Mouse (Mus musculus) CD8-positive naive resting alpha-beta T cell, adult 2 months (primary cell): ENCODE results near the gene Hist2h3b.
"Not testable (repeated sequence)": the region's sequence is repeated elsewhere in the genome, so short reads cannot be mapped to it uniquely, and the experiment has no call there.

ENCODE experiments used
- DNase-seq, 2 experiments: peaks; one replicate each; pipeline ENCODE4 v3.0.0; 2022; ENCODE audit warnings: low read depth in 2 of 2, low spot score in 2 of 2

The Hist2h3b gene

DNA sequence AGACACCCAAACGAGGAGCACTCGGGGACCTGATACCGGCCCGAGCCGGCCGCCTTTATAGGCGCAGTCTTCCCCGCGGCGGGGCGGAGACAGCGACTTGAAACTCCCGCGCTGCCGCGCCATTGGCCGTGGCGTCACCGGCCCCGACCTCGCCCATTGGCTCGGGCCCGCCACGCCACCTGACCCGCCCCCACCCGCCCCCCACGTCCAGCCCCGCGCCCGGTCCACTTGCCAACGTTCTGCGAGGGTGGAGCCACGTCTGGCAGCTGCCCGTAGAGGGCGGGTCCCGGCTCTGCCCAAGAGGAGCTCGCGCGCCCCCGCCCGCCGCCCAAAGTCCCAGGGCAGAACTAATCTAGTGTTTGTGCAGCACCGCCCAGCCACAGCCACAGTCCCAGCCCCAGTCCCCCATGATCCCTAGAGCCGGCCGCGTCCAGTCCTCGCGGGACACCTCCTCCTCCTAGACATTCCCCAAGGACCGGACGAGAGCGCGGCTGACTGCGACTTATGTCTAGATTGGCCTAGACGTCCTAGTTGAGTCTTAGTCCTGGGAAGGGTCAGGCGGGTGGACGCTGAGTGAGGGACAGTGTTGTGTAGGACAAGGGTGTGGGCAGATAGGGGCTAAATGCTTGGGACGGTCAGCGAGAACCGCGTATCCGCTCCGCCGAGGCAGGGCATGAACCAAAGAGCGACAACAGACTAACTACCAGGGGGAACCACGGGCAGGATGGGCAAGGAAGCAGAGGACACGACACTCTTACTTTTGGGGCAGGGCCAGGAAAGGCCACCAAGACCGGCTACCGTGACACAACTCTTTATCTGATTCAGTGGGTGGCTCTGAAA is 29.3 kb upstream of the Hist2h3b start, which contains the start of gene Hist2h3c2:
TSS of gene Hist2h3c2 (minus strand) at position 174 of the 840 bp plus-strand sequence.
- DNase-seq = peak in 1 of 2 experiments; percentile 37

GRCm38 (mm10) chr3:96239949-96240798 is 28.3 kb upstream of the Hist2h3b start, which contains the start of gene Hist2h2aa2:
Hist2h2aa2 (minus strand) TSS chr3:96240276.
- peak; percentile 81 to 82 for DNase-seq

- no peak for DNase-seq
These were observed 27.7 kb upstream of the Hist2h3b start for GRCm38 (mm10) chr3:96240799-96241197.

GRCm38 (mm10) chr3:96243921-96244572 is 24.4 kb upstream of the Hist2h3b start:
- DNase-seq = no peak

GRCm38 (mm10) chr3:96245003-96245886 is 23.2 kb upstream of the Hist2h3b start, which contains the start of gene Hist2h2aa1:
Hist2h2aa1 (plus strand) TSS chr3:96245497.
- peak; percentile 73 to 79 for DNase-seq

GRCm38 (mm10) chr3:96246018-96246417 is 22.4 kb upstream of the Hist2h3b start:
- DNase-seq = not testable (repeated sequence)

DNA sequence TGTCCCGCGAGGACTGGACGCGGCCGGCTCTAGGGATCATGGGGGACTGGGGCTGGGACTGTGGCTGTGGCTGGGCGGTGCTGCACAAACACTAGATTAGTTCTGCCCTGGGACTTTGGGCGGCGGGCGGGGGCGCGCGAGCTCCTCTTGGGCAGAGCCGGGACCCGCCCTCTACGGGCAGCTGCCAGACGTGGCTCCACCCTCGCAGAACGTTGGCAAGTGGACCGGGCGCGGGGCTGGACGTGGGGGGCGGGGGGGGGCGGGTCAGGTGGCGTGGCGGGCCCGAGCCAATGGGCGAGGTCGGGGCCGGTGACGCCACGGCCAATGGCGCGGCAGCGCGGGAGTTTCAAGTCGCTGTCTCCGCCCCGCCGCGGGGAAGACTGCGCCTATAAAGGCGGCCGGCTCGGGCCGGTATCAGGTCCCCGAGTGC is 22.0 kb upstream of the Hist2h3b start, which contains the start of gene Hist2h3c1:
TSS of gene Hist2h3c1 (plus strand) at position 259 of the 430 bp plus-strand sequence.
- not testable (repeated sequence) for DNase-seq

- no peak for DNase-seq
These were observed 20.9 kb upstream of the Hist2h3b start for GRCm38 (mm10) chr3:96247356-96248140.

DNA sequence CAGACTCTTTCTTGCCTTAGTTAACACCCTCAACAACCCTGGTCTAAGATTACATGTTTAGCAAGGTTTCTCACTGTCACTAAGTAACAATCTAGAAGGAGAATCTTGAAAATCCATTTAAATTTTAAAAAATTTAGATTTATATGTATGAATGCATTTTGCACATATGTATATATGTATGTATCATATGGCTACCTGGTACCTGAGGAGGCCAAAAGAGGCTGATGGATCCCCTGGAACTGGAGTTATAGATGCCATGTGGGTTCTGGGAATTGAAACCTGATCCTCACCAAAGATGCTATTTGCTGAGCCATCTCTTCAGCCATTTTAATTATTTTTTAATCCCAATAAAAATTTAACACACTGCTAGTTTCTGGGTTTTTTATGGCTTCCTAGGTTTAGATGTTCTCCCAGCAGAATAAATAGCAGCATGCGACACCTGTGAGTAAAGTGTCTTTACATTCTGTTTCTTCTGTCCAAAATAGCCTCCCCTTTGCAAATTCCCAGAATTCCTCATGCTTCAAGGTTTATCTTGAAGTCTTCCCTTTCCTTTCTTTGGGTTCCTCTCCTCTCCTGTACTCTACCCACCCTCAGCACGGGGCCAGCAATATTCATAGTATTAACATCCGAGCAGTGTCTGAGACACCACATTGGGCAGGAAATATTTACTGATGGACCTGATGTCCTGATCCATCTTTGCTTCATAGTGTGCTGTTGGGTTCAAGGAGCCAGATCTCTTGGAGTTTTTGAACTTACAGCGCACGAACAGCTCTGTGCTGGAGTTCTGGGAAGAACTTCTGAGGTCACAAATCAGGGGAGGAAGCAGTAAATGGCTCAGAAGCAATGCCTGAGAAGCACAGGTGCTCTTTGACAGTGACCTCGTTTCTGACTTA is 20.1 kb upstream of the Hist2h3b start:
- no peak for DNase-seq

DNA sequence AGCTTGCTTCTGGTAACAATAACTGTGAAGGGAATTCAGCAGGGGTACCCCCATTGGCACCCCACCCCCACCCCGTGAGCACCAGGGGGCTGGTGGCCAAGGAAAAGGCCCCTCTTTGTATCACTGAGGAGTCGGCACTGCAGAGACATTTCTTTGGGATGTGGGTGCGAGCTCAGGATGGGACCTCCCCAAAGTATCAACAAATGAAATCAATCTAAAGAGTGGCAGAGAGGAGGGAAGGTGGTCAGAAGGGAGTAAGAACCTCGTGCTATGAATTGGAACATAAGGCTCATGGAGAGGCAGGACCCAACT is 19.5 kb upstream of the Hist2h3b start:
- no peak for DNase-seq

DNA sequence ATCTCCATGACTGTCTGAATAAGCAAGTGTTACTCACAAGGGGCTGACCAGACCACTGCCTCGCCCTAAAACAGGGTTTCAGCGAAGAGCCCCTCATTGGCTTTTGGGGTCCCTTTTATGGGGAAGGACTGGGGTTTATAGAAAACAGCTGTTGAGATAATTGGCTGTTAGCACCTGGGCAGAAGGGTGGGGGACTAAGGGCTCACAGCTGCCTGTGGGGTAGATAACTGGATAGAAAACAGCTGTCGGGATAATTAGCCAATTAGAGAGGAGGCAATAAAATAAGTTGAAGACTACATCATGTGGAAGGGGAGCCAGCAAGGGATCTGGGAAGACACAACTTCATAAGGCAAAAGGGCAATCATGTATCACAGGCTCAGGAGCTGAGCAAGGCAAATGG is 17.6 kb upstream of the Hist2h3b start:
- no peak for DNase-seq

GRCm38 (mm10) chr3:96251787-96252186 is 16.7 kb upstream of the Hist2h3b start:
- no peak for DNase-seq

DNA sequence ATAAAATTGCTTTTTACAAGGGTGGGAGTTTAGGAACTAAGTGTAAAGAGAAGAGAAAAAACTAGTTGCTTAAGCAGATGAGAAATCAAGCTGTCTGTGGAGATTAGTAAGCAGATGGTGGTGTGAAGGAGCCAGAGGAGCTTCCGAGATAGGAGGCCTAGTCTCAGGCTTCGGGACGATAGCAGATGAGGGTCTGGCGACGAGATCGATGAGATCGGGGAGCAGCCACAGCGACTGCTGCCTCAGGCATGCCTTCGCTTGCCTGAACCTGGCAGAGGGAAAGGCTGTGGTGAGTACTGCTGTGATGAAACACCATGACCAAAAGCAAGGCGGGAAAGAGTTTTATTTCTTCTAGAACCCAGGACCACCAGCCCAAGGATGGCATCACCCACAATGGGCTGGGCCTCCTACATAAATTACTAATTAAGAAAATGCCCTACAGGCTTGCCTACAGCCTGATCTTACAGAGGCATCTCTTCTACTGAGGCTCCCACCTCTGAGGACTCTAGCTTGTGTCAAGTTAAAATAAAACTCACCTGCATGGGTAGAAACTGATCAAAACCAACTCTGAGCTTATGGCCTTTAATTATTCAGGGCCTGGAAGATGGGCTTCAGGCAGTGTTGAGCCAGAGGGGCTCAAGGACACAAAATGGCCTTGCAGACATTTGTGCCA is 13.6 kb upstream of the Hist2h3b start:
- no peak for DNase-seq

GRCm38 (mm10) chr3:96255926-96256593 is 12.4 kb upstream of the Hist2h3b start:
- DNase-seq = no peak

- DNase-seq = no peak
These were observed 11.3 kb upstream of the Hist2h3b start for GRCm38 (mm10) chr3:96257190-96257589.

GRCm38 (mm10) chr3:96260220-96260619 is 8.2 kb upstream of the Hist2h3b start:
- DNase-seq = no peak

GRCm38 (mm10) chr3:96261623-96262022 is 6.8 kb upstream of the Hist2h3b start:
- no peak for DNase-seq
